ENCODE assay signal across 7 mouse cellular contexts in genomic region chr3:84653557-84654245, GRCm38 (mm10). TPM values are rescaled to one million over a fixed set of nuclear protein-coding genes. Genes with fewer than 3 reads are reported as not detected.
DNase-seq lines count a peak whose midpoint lies in the region; ATAC-seq and TF ChIP-seq lines count a peak whose summit lies in the region.

No protein-coding gene starts in this region.

- H3K36me3 ChIP-seq in spleen, adult 2 months (ENCODE audit: control insufficient read depth, insufficient read depth, low read length) = no peaks in the 10 kb centered on the region
- no peaks in the 10 kb centered on the region for H3K36me3 ChIP-seq in embryonic facial prominence, embryonic 12.5 days
- H3K36me3 ChIP-seq in intestine, embryonic 16.5 days (ENCODE audit: control insufficient read depth, insufficient read depth, low read length) = no peaks in the 10 kb centered on the region
- H3K36me3 ChIP-seq in midbrain, embryonic 15.5 days (replicated peaks) = no peaks in the 10 kb centered on the region

- peak overlapping the region; percentile 27; the same call in 1 of the 2 replicates for H3K4me3 ChIP-seq in spleen, adult 2 months (ENCODE audit: extremely low read depth, insufficient read depth, insufficient read length)
- peak overlapping the region; percentile 14; the same call in 1 of the 2 replicates for H3K4me3 ChIP-seq in embryonic facial prominence, embryonic 12.5 days
- peak overlapping the region; percentile 29 for H3K4me3 ChIP-seq in intestine, embryonic 16.5 days (ENCODE audit: low read length)
- no peak overlapping the region for H3K4me3 ChIP-seq in midbrain, embryonic 15.5 days

- no peak overlapping the region for H3K9ac ChIP-seq in embryonic facial prominence, embryonic 12.5 days
- H3K9ac ChIP-seq in intestine, embryonic 16.5 days (ENCODE audit: low read depth, low read length) = peak overlapping the region; percentile 41; the same call in 1 of the 2 replicates
- 0 out of 2 replicates have a peak overlapping the region, but pooled peaks have one; percentile 20 for H3K9ac ChIP-seq in midbrain, embryonic 15.5 days

- peak overlapping the region; percentile 46 for H3K27ac ChIP-seq in spleen, adult 2 months (ENCODE audit: insufficient read depth, low read length)
- H3K27ac ChIP-seq in embryonic facial prominence, embryonic 12.5 days = no peak overlapping the region
- peak overlapping the region; percentile 46 for H3K27ac ChIP-seq in intestine, embryonic 16.5 days (ENCODE audit: low read length)
- H3K27ac ChIP-seq in midbrain, embryonic 15.5 days = no peak overlapping the region

- WGBS in spleen, adult 2 months = 25% methylated on average over 14 of the region's 14 CpGs
- WGBS in embryonic facial prominence, embryonic 12.5 days = 27% methylated on average over 13 of the region's 14 CpGs
- whole genome bisulfite sequencing in intestine, embryonic 16.5 days = 16% methylated on average over 13 of the region's 14 CpGs
- 29% methylated on average over 14 of the region's 14 CpGs for WGBS in midbrain, embryonic 15.5 days

- H3K4me1 ChIP-seq in spleen, adult 2 months (ENCODE audit: control insufficient read depth, insufficient read depth, insufficient read length) = peaks cover 20% of the 10 kb centered on the region; the same call in 1 of the 2 replicates
- peaks cover 16% of the 10 kb centered on the region; the same call in 1 of the 2 replicates for H3K4me1 ChIP-seq in embryonic facial prominence, embryonic 12.5 days
- peaks cover 13% of the 10 kb centered on the region for H3K4me1 ChIP-seq in intestine, embryonic 16.5 days (ENCODE audit: control insufficient read depth, insufficient read depth, low read length)
- H3K4me1 ChIP-seq in midbrain, embryonic 15.5 days = peaks cover 23% of the 10 kb centered on the region

- TF ChIP-seq CTCF in spleen, adult 2 months (IDR thresholded peaks at IDR 0.05; ENCODE audit: extremely low read depth, insufficient read depth, insufficient read length, insufficient replicate concordance) = no peak

- peak in 1 of 2 experiments; percentile 47 for DNase-seq in spleen, adult 2 months (ENCODE audit: low read depth in 1 of 2, low spot score in 2 of 2)
- no peak for DNase-seq in spleen, adult 12 weeks (ENCODE audit: low spot score)
- peak; percentile 26 for DNase-seq in yolk sac, embryonic 10.5 days (ENCODE audit: low spot score)
- DNase-seq in adrenal gland, postnatal 4 days (ENCODE audit: low spot score in 2 of 2) = no peak

- ATAC-seq in embryonic facial prominence, embryonic 12.5 days (ENCODE audit: insufficient number of reproducible peaks, insufficient read depth, low FRiP score, low TSS enrichment) = no peak
- ATAC-seq in intestine, embryonic 16.5 days = peak; percentile 50
- ATAC-seq in midbrain, embryonic 15.5 days (replicated peaks) = no peak

- peak overlapping the region; percentile 33 for H3K4me2 ChIP-seq in embryonic facial prominence, embryonic 12.5 days (replicated peaks)
- H3K4me2 ChIP-seq in intestine, embryonic 16.5 days (ENCODE audit: low read depth, low read length) = peak overlapping the region; percentile 51
- peak overlapping the region; percentile 32 for H3K4me2 ChIP-seq in midbrain, embryonic 15.5 days

- no peaks in the 10 kb centered on the region for H3K9me3 ChIP-seq in embryonic facial prominence, embryonic 12.5 days
- peaks cover 1% of the 10 kb centered on the region for H3K9me3 ChIP-seq in intestine, embryonic 16.5 days (ENCODE audit: control insufficient read depth, low read length)
- no peaks in the 10 kb centered on the region for H3K9me3 ChIP-seq in midbrain, embryonic 15.5 days

- no peak for TF ChIP-seq POLR2A in spleen, adult 2 months (IDR thresholded peaks at IDR 0.05; ENCODE audit: low read depth, low read length)

- no peaks in the 10 kb centered on the region for H3K27me3 ChIP-seq in spleen, adult 2 months (ENCODE audit: control insufficient read depth, insufficient read depth, low read length)
- H3K27me3 ChIP-seq in embryonic facial prominence, embryonic 12.5 days = no peaks in the 10 kb centered on the region
- no peaks in the 10 kb centered on the region for H3K27me3 ChIP-seq in intestine, embryonic 16.5 days (replicated peaks; ENCODE audit: control insufficient read depth, insufficient read depth, low read length)
- no peaks in the 10 kb centered on the region for H3K27me3 ChIP-seq in midbrain, embryonic 15.5 days (replicated peaks)

RNA-seq across cellular contexts. Expression of gene Tmem154, which starts 12.3 kb away (rescaled TPM):
- polyA plus RNA-seq in spleen, adult 2 months (2012; rRNA removed) = 9.8 and 11.6 TPM in 2 replicates
- 0.99 and 1.3 TPM in 2 replicates for polyA plus RNA-seq in embryonic facial prominence, embryonic 12.5 days (2016; fragmentation: Nextera tagmentation; extraction: Ambion mirVana)
- 1.2 and 1.3 TPM in 2 replicates for polyA plus RNA-seq in intestine, embryonic 16.5 days (2015; fragmentation: Nextera tagmentation; extraction: Ambion mirVana)
- polyA plus RNA-seq in midbrain, embryonic 15.5 days (2015; fragmentation: Nextera tagmentation; extraction: Ambion mirVana) = 1.2 and 1.7 TPM in 2 replicates
- total RNA-seq in adrenal gland, postnatal 4 days (2021) = 1 to 10 TPM; 4.1 to 5.0 TPM

Comparison
In these comparisons a context has a peak if more than half of its experiments do, and no peak if none do; other contexts are left out.
1. H3K27ac ChIP-seq: peak in spleen, adult 2 months (single experiment) and intestine, embryonic 16.5 days (single experiment); none in embryonic facial prominence, embryonic 12.5 days (single experiment) and midbrain, embryonic 15.5 days (single experiment).
2. Peak in every context shown above with its lines, with median percentiles within 50 percentile points of each other: H3K4me2 ChIP-seq.